Mouse (Mus musculus) myocyte (in vitro differentiated cells): ENCODE results near the gene Stradb.

Source experiments
- POLR2A ChIP-seq: IDR thresholded peaks from one replicate; pipeline ENCODE4 v1.6.1; 2011; ENCODE audit warnings: low read depth, mild to moderate bottlenecking, control low read depth, moderate library complexity; ENCODE audit not compliant: insufficient read length
- USF1 ChIP-seq: IDR thresholded peaks from one replicate; pipeline ENCODE4 v1.6.1; 2011; ENCODE audit warnings: low read depth, mild to moderate bottlenecking, control low read depth, moderate library complexity

DNA sequence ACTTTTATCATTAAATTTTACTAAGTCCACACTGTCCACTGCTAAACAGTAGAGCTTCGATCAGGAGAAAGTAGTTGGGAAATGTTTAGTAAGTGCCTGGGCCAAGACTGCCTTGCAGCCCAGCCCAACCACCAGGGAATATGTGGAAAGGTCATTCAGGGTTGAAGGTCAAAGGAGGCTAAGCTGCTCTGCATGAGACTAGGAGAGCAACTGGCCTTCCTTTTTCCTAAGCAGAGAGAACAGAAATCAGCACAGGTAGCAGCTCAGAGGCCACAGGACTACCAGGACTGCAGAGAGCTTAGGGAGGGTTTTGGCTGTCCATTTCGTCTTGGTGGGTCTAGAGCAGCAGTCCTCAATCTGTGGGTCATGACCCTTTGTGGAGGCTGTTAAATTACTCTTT lies 15.4 kb upstream of the Stradb start:
- TF ChIP-seq USF1 (no peak), POLR2A (no peak)
